Mouse (Mus musculus) kidney, adult 2 months (tissue): Measurements from ENCODE around the gene Gm8947. TPM values are rescaled to one million over a fixed set of nuclear protein-coding genes. Genes with fewer than 3 reads are reported as not detected.
"Not testable (repeated sequence)": the region's sequence is repeated elsewhere in the genome, so short reads cannot be mapped to it uniquely, and the experiment has no call there.

ENCODE experiments used
- DNase-seq: peaks from one replicate; pipeline ENCODE4 v3.0.0; 2021
- H3K27ac ChIP-seq: fragments of 200-500 bp; 2 replicates; pipeline ENCODE4 v1.5.1; 2012; ENCODE audit warnings: low read depth, low read length, control low read depth, inconsistent platforms; ENCODE audit not compliant: insufficient read depth
- H3K27me3 ChIP-seq: fragments of 200-500 bp; replicated peaks from 2 replicates; pipeline ENCODE4 v1.6.1; 2012; ENCODE audit warnings: mild to moderate bottlenecking, moderate library complexity, low read length, inconsistent platforms; ENCODE audit not compliant: control insufficient read depth, insufficient read depth
- H3K36me3 ChIP-seq: fragments of 200-500 bp; 2 replicates; pipeline ENCODE4 v1.6.1; 2012; ENCODE audit warnings: mild to moderate bottlenecking, moderate library complexity, low read length, inconsistent platforms; ENCODE audit not compliant: control insufficient read depth, insufficient read depth
- H3K4me1 ChIP-seq: fragments of 200-500 bp; 2 replicates; pipeline ENCODE4 v1.6.1; 2011; ENCODE audit warnings: low read length; ENCODE audit not compliant: control insufficient read depth, insufficient read depth
- H3K4me3 ChIP-seq: fragments of 200-500 bp; 2 replicates; pipeline ENCODE4 v1.5.1; 2011; ENCODE audit warnings: mild to moderate bottlenecking, low read depth, low read length, control low read depth; ENCODE audit not compliant: insufficient read depth
- CTCF ChIP-seq: fragments of 200-500 bp; conservative IDR thresholded peaks from 2 replicates; pipeline ENCODE4 v1.5.1; 2011; ENCODE audit warnings: low read depth, mild to moderate bottlenecking, control low read depth, low read length, moderate library complexity, mixed read lengths; ENCODE audit not compliant: insufficient read depth, insufficient read length
- POLR2A ChIP-seq: fragments of 200-500 bp; IDR thresholded peaks from one replicate; pipeline ENCODE4 v1.6.1; 2011; ENCODE audit warnings: low read depth, low read length, control low read depth
- WGBS: fragments of 180-500 bp; shearing (Covaris S2); methylation state at CpG from one replicate; pipeline ENCODE4 v1.1.7; 2018; 5-methylcytosine and 5-hydroxymethylcytosine counted together
- polyA plus RNA-seq: library from polyadenylated mRNA; depleted of rRNA; stranded (reverse); fragments of >200 nt; gene quantifications from 2 replicates; pipeline ENCODE4 v1.2.3, GENCODE M21; 2012

Gm8947 gene
- polyA plus RNA-seq, 1 experiment: 0.31 TPM

DNA sequence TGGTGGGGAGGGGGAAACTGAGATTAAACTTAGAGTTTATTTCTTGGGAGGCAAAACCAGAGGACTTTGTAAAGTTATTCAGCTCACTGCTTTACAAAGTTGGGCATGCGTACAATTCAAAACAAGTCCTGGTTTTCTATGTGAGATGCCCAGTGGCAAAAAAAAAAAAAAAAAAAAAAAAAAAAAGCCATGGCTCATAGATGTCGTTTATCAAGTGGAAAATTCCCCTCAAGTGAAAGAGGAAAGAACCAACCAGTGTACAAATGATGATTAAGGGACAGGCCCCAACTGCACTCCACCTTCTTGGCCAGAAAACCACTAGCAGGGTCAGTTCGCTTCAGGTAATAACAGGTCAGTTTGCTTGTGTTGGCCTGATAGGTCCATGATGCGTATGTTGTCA is 3.7 kb upstream of the Gm8947 start:
- H3K27me3 ChIP-seq: no peaks in the 10 kb centered on the region
- peaks cover 14% of the 10 kb centered on the region; the same call in 1 of the 2 replicates for H3K4me1 ChIP-seq
- no peaks in the 10 kb centered on the region for H3K36me3 ChIP-seq
- TF ChIP-seq CTCF (no peak), POLR2A (no peak)
- H3K4me3 ChIP-seq: no peak overlapping the region
- 57% methylated on average over 4 of the region's 4 CpGs for WGBS
- H3K27ac ChIP-seq: peak overlapping the region; percentile 71; the same call in 1 of the 2 replicates
- DNase-seq: peak; percentile 51

DNA sequence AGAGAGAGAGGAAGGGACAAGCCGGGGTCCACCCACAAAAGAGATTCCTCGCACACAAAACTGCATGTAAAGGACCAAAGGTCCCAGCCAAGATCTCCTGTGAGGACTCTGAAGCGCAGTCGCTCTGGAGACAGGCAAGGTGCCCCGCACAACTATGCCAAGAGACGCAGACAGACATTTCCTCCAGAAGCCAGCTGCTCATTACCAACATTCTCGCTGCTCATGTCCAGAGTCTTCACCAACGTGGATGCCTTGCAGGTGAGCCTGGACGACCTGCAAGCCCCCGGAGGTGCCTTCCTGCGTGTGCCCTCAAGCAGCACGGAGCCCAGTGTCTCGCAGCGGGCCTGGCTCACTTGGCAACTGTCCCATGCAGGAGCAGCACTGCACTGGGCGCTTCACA is 563 bp downstream of the Gm8947 start:
- 77% methylated on average over 15 of the region's 15 CpGs for WGBS
- not testable (repeated sequence) for H3K4me3 ChIP-seq, DNase-seq, H3K27ac ChIP-seq, H3K27me3 ChIP-seq, H3K36me3 ChIP-seq
- peaks cover 10% of the 10 kb centered on the region; the same call in 1 of the 2 replicates for H3K4me1 ChIP-seq

DNA sequence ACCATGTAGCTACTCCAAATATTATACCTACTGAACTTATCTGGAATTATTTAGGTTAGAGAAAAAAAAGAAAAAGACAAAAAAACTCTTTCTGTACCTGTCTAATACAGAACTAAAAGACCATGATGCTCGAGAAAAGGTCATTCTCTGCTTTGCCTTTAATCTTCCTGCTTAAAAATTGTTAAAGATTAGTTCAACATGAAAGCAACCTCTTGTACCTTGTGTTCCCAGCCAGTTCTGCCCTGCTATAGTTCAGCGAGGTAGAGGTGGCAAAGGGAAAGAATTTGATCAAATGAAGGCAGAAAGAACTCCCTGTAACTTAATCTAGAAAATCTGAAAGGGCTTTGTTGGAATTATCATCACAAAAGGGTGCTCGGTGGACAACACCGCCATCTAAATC is 3.8 kb downstream of the Gm8947 start:
- 53% methylated on average over 4 of the region's 4 CpGs for WGBS
- not testable (repeated sequence) for H3K27me3 ChIP-seq, H3K4me1 ChIP-seq, H3K36me3 ChIP-seq, H3K4me3 ChIP-seq
- peak; percentile 53 for DNase-seq
- peak overlapping the region; percentile 46; the same call in 1 of the 2 replicates for H3K27ac ChIP-seq

DNA sequence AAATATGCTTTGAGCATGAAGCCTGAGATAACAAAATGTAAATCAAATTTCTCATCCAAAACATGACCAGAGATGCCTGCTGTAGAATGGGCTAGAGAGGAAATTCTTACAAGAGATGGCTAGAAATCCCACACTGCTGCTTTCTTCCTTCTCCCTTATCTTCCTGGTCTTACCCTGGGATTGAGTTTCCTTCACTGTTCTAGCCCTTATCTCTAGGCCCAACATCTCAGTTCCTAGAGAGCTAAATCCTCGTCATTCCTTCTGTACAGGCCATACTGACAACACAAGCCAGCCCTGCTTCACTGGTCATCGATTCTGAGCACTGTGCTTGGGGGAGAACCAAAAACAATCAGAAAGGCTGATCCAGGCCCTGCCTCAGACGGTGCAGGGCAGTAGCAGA is 4.5 kb downstream of the Gm8947 start:
- peak overlapping the region; percentile 56 for H3K27ac ChIP-seq
- DNase-seq, H3K4me1 ChIP-seq, H3K4me3 ChIP-seq, H3K27me3 ChIP-seq, H3K36me3 ChIP-seq: not testable (repeated sequence)
- 81% methylated on average over 3 of the region's 3 CpGs for WGBS

DNA sequence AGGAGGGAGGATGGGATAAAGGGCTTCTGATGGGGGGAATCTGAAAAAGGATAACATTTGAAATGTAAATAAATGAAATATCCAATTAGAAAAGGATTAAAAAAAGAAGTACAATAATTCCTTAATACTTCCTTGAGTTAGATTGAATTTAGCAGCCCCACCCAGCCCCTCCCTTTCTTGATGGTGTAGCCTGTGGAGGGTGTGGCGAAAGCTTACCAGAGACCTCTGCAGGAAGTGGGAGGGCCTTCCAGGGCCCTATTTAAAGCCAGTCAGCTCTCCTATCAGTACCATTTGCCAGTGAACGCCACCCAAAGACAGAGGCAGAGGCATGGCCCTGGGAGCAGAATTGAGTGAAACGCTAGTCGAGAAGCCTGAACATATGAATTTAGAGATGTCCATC is 5.9 kb downstream of the Gm8947 start, which contains the start of gene Gm47995:
TSS of gene Gm47995 (plus strand) at position 329 of the 400 bp plus-strand sequence.
- not testable (repeated sequence) for DNase-seq

DNA sequence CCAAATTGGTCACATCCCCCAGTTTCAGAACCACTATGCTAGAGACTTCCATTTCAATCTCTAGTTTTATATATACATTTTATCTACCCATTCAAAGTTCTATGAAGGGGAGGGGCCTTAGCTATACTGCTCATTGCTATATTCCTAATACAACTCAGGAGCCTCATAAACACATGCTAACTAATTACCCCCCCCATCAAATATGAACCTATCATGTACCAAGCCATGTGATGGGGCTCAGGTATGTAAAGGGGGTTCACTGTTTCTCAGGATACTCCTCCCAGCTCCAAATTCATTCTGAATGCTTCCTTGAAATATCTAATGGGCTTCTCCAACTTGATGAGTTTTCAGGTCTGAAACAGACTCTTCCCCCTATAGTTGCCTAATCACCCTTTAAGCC is 8.4 kb downstream of the Gm8947 start:
- DNase-seq, H3K4me3 ChIP-seq, H3K27me3 ChIP-seq, H3K27ac ChIP-seq, H3K36me3 ChIP-seq, H3K4me1 ChIP-seq: not testable (repeated sequence)

More for the DNA sequence above, 5.9 kb downstream of the Gm8947 start, which contains the start of gene Gm47995:
- 90% methylated on average over 3 of the region's 4 CpGs for WGBS
- not testable (repeated sequence) for H3K27me3 ChIP-seq, H3K27ac ChIP-seq, H3K4me3 ChIP-seq, H3K36me3 ChIP-seq, H3K4me1 ChIP-seq

- not testable (repeated sequence) for H3K4me3 ChIP-seq, H3K36me3 ChIP-seq, H3K27ac ChIP-seq, H3K4me1 ChIP-seq, DNase-seq, H3K27me3 ChIP-seq
- WGBS: 39% methylated on average over 3 of the region's 5 CpGs
These were observed 10.6 kb downstream of the Gm8947 start for GRCm38 (mm10) chr1:151202771-151203170.

- no CpG with 5 or more reads among the region's 6 CpGs for whole genome bisulfite sequencing
- not testable (repeated sequence) for H3K4me3 ChIP-seq, H3K4me1 ChIP-seq, H3K27me3 ChIP-seq, H3K27ac ChIP-seq, DNase-seq, H3K36me3 ChIP-seq
These were observed 11.6 kb downstream of the Gm8947 start, which contains the start of gene 3110040M04Rik for GRCm38 (mm10) chr1:151203818-151204217. Gene 3110040M04Rik (plus strand): TSS chr1:151204121.

- not testable (repeated sequence) for DNase-seq, H3K27me3 ChIP-seq, H3K36me3 ChIP-seq, H3K4me1 ChIP-seq, H3K4me3 ChIP-seq, H3K27ac ChIP-seq
- 44% methylated on average over 3 of the region's 5 CpGs for WGBS
These were observed 16.3 kb downstream of the Gm8947 start for GRCm38 (mm10) chr1:151208493-151208892.

- not testable (repeated sequence) for H3K4me1 ChIP-seq, H3K27me3 ChIP-seq, H3K27ac ChIP-seq, DNase-seq, H3K36me3 ChIP-seq, H3K4me3 ChIP-seq
These were observed 16.8 kb downstream of the Gm8947 start for GRCm38 (mm10) chr1:151208944-151209343.

DNA sequence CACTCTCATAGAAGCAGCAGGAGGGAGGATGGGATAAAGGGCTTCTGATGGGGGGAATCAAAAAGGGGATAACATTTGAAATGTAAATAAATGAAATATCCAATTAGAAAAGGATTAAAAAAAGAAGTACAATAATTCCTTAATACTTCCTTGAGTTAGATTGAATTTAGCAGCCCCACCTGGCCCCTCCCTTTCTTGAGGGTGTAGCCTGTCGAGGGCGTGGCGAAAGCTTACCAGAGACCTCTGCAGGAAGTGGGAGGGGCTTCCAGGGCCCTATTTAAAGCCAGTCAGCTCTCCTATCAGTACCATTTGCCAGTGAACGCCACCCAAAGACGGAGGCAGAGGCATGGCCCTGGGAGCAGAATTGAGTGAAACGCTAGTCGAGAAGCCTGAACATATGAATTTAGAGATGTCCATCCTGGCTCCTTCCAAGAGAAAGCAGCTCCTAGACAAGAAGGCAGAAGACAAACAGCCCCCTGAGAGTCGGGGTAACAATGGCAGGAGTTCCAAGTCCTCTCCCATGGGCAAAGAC is 17.7 kb downstream of the Gm8947 start, which contains the start of gene Gm47996:
TSS of gene Gm47996 (plus strand) at position 308 of the 532 bp plus-strand sequence.
- not testable (repeated sequence) for H3K36me3 ChIP-seq, H3K4me3 ChIP-seq, H3K27me3 ChIP-seq, H3K27ac ChIP-seq, DNase-seq, H3K4me1 ChIP-seq
- 98% methylated on average over 4 of the region's 8 CpGs for WGBS
